Mouse (Mus musculus) cerebellum, adult 9-11 months (tissue): ENCODE measurements at regions not wholly inside any gene's neighbourhood (a gene's known extent, or its start where the extent isn't known, plus 50 kb on each side); places are given as distances from the start of the nearest gene placed in this dataset.

Source experiments
- DNase-seq: peaks from one replicate; pipeline ENCODE4 v3.0.0; 2022

GRCm38 (mm10) chr13:78717686-78718431 is 518.3 kb upstream of the Nr2f1 start:
- DNase-seq = no peak

GRCm38 (mm10) chr13:78717159-78717558 is 517.6 kb upstream of the Nr2f1 start:
- no peak for DNase-seq

GRCm38 (mm10) chr13:78704693-78705092 is 505.1 kb upstream of the Nr2f1 start:
- no peak for DNase-seq

GRCm38 (mm10) chr13:78697814-78698519 is 498.4 kb upstream of the Nr2f1 start:
- no peak for DNase-seq

- no peak for DNase-seq
These were observed 479.8 kb upstream of the Nr2f1 start for GRCm38 (mm10) chr13:78679255-78679895.

- no peak for DNase-seq
These were observed 478.7 kb upstream of the Nr2f1 start for GRCm38 (mm10) chr13:78678241-78678640.

- DNase-seq = no peak
These were observed 458.7 kb upstream of the Nr2f1 start for GRCm38 (mm10) chr13:78658285-78658684.

GRCm38 (mm10) chr13:78656766-78657165 is 457.2 kb upstream of the Nr2f1 start:
- no peak for DNase-seq

GRCm38 (mm10) chr13:78656196-78656595 is 456.6 kb upstream of the Nr2f1 start:
- DNase-seq = no peak

GRCm38 (mm10) chr13:78650824-78651223 is 451.3 kb upstream of the Nr2f1 start:
- no peak for DNase-seq

- DNase-seq = no peak
These were observed 445.0 kb upstream of the Nr2f1 start for GRCm38 (mm10) chr13:78644556-78644955.

- no peak for DNase-seq
These were observed 443.5 kb upstream of the Nr2f1 start for GRCm38 (mm10) chr13:78643023-78643422.

- no peak for DNase-seq
These were observed 442.8 kb upstream of the Nr2f1 start for GRCm38 (mm10) chr13:78642443-78642729.

- no peak for DNase-seq
These were observed 442.3 kb upstream of the Nr2f1 start for GRCm38 (mm10) chr13:78641687-78642442.

- no peak for DNase-seq
These were observed 440.8 kb upstream of the Nr2f1 start for GRCm38 (mm10) chr13:78640340-78640739.

GRCm38 (mm10) chr13:78638462-78638861 is 438.9 kb upstream of the Nr2f1 start:
- DNase-seq = no peak

GRCm38 (mm10) chr13:78631609-78632008 is 432.1 kb upstream of the Nr2f1 start:
- no peak for DNase-seq

GRCm38 (mm10) chr13:78629041-78629727 is 429.6 kb upstream of the Nr2f1 start:
- DNase-seq = no peak

- DNase-seq = no peak
These were observed 424.1 kb upstream of the Nr2f1 start for GRCm38 (mm10) chr13:78623652-78624051.

GRCm38 (mm10) chr13:78602861-78603211 is 403.3 kb upstream of the Nr2f1 start:
- no peak for DNase-seq

GRCm38 (mm10) chr13:78602211-78602860 is 402.8 kb upstream of the Nr2f1 start:
- no peak for DNase-seq

- DNase-seq = no peak
These were observed 381.5 kb upstream of the Nr2f1 start for GRCm38 (mm10) chr13:78580863-78581595.
